In the genomic region with DNA sequence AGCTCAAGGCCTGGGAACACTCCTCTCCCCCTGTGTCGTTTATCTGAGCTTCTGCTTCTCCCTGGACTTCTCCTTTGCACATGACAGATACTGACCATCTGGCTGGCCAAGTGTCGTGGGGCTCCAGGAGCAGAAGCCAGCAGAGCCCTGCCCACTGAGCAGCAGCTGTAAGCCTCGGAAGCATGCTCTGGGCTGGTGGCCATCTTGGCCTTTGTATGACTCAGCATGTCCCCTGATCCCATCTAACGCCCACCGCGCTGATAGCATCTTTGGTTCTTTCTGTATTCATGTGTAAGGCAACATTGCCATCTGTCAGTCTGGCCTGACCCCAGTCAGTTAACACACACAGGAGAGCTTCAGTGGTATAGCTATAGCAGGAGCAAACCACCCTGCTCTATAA, we compare ENCODE assay signal across 11 mouse cellular contexts.
DNase-seq lines count a peak whose midpoint lies in the region; ATAC-seq lines count a peak whose summit lies in the region.
"Had no signal": no experiment of that assay in that cellular context is flagged by ENCODE, and none has a peak within 500 bp of the region (broad histone marks: within the 10 kb centered on the region; RNA-seq: fewer than 3 reads in every experiment).

No protein-coding gene starts in this region.

- H3K36me3 ChIP-seq in heart, embryonic 12.5 days: no peaks in the 10 kb centered on the region
- H3K36me3 ChIP-seq: liver, embryonic 15.5 days; neural tube, embryonic 15.5 days had no signal

- no peak overlapping the region for H3K4me3 ChIP-seq in heart, embryonic 12.5 days
- H3K4me3 ChIP-seq: liver, embryonic 15.5 days; neural tube, embryonic 15.5 days had no signal

- no peak overlapping the region for H3K27ac ChIP-seq in heart, embryonic 12.5 days (ENCODE audit: poor library complexity, severe bottlenecking)
- H3K27ac ChIP-seq: liver, embryonic 15.5 days; neural tube, embryonic 15.5 days had no signal

- H3K9ac ChIP-seq in heart, embryonic 12.5 days: no peak overlapping the region
- H3K9ac ChIP-seq: liver, embryonic 15.5 days; neural tube, embryonic 15.5 days had no signal

- no peaks in the 10 kb centered on the region for H3K27me3 ChIP-seq in heart, embryonic 12.5 days (replicated peaks)
- H3K27me3 ChIP-seq: liver, embryonic 15.5 days; neural tube, embryonic 15.5 days had no signal

- H3K4me2 ChIP-seq in heart, embryonic 12.5 days: no peak overlapping the region
- H3K4me2 ChIP-seq: liver, embryonic 15.5 days; neural tube, embryonic 15.5 days had no signal

- no peak for ATAC-seq in heart, embryonic 12.5 days (ENCODE audit: insufficient number of reproducible peaks, low FRiP score)

- no peaks in the 10 kb centered on the region for H3K9me3 ChIP-seq in heart, embryonic 12.5 days (replicated peaks)
- H3K9me3 ChIP-seq: liver, embryonic 15.5 days; neural tube, embryonic 15.5 days had no signal

- 62% methylated on average over 6 of the region's 6 CpGs for WGBS in heart, embryonic 12.5 days

- H3K4me1 ChIP-seq in heart, embryonic 12.5 days (replicated peaks): peaks cover 15% of the 10 kb centered on the region
- H3K4me1 ChIP-seq: liver, embryonic 15.5 days; neural tube, embryonic 15.5 days had no signal

- DNase-seq in heart, postnatal 14 days: peak; percentile 27 to 36
- DNase-seq in 416B (ENCODE audit: low read depth) (peak; percentile 74), NIH3T3 (ENCODE audit: low read depth) (peak; percentile 74)
- peak; percentile 83 to 85 for DNase-seq in cerebellum, postnatal 25 days
- DNase-seq in adrenal gland, adult (ENCODE audit: inconsistent age in 2 of 2, low spot score in 1 of 2): no peak
- no peak for DNase-seq in adrenal gland, adult 18-20 months (ENCODE audit: low spot score in 2 of 2)
- no peak for DNase-seq in left cerebral cortex, postnatal 25 days (ENCODE audit: low spot score in 2 of 2)
- DNase-seq: kidney, postnatal 10 days had no signal

- intact Hi-C loops in heart, postnatal 14 days (cut with DNase I): loop anchor here (5.0 kb wide), 1 partner anchor 47 kb away; no protein-coding TSS in a partner anchor
- intact Hi-C loops in left cerebral cortex, postnatal 25 days (cut with DNase I): no loop called here

Comparison
In these comparisons a context has a peak if more than half of its experiments do, and no peak if none do; other contexts are left out.
1. DNase-seq: peak in heart, postnatal 14 days (2 of 2), 416B (single experiment), NIH3T3 (single experiment) and cerebellum, postnatal 25 days (2 of 2); none in adrenal gland, adult (0 of 2), adrenal gland, adult 18-20 months (0 of 2) and left cerebral cortex, postnatal 25 days (0 of 2).